Mouse (Mus musculus): Measurements from ENCODE around the gene Btbd6. TPM values are rescaled to one million over a fixed set of nuclear protein-coding genes. Genes with fewer than 3 reads are reported as not detected.

The Btbd6 gene
- polyA plus RNA-seq (2015; fragmentation: Nextera tagmentation; extraction: Ambion mirVana), result 23.8 and 26.2 TPM in 2 replicates

- H3K27me3 ChIP-seq (ENCODE audit: control insufficient read depth, insufficient read depth, low read depth, low read length), result no peaks in the 10 kb centered on the region
- H3K4me1 ChIP-seq (replicated peaks; ENCODE audit: control insufficient read depth, insufficient read depth, low read length), result peaks cover 14% of the 10 kb centered on the region
- peak; percentile 96 for ATAC-seq (ENCODE audit: low read depth)
- H3K27ac ChIP-seq (ENCODE audit: low read length), result peak within 1 kb of the TSS; percentile 93
- H3K4me3 ChIP-seq (ENCODE audit: low read length), result peak within 1 kb of the TSS; percentile 74
- H3K36me3 ChIP-seq (ENCODE audit: control insufficient read depth, insufficient read depth, low read length), result peaks cover 48% of the 10 kb centered on the region
- H3K9me3 ChIP-seq (ENCODE audit: control insufficient read depth, low read length), result no peaks in the 10 kb centered on the region
- H3K9ac ChIP-seq (ENCODE audit: low read length), result peak within 1 kb of the TSS; percentile 87
- WGBS, result 1% methylated on average over 69 of the region's 80 CpGs
- peak within 1 kb of the TSS; percentile 92 for H3K4me2 ChIP-seq (ENCODE audit: low read depth, low read length)
These were observed at the start of gene Btbd6 for GRCm38 (mm10) chr12:112976371-112977073. Gene Btbd6 (plus strand): TSS chr12:112976482.

- peaks cover 8% of the 10 kb centered on the region for H3K4me1 ChIP-seq (replicated peaks; ENCODE audit: control insufficient read depth, insufficient read depth, low read length)
- H3K27ac ChIP-seq (ENCODE audit: low read length), result no peak overlapping the region
- no peaks in the 10 kb centered on the region for H3K9me3 ChIP-seq (ENCODE audit: control insufficient read depth, low read length)
- H3K4me2 ChIP-seq (ENCODE audit: low read depth, low read length), result peak overlapping the region; percentile 1; the same call in 1 of the 2 replicates
- H3K27me3 ChIP-seq (ENCODE audit: control insufficient read depth, insufficient read depth, low read depth, low read length), result peaks cover 47% of the 10 kb centered on the region
- H3K4me3 ChIP-seq (ENCODE audit: low read length), result no peak overlapping the region
- 54% methylated on average over 14 of the region's 14 CpGs for WGBS
- H3K9ac ChIP-seq (ENCODE audit: low read length), result no peak overlapping the region
- no peak for ATAC-seq (ENCODE audit: low read depth)
- H3K36me3 ChIP-seq (ENCODE audit: control insufficient read depth, insufficient read depth, low read length), result no peaks in the 10 kb centered on the region
These were observed 49.0 kb upstream of the Btbd6 start for GRCm38 (mm10) chr12:112927265-112927664.

GRCm38 (mm10) chr12:112928401-112929241, 47.7 kb upstream of the Btbd6 start:
- Histone ChIP-seq H3K36me3 (ENCODE audit: control insufficient read depth, insufficient read depth, low read length) (no peaks in the 10 kb centered on the region), H3K27me3 (ENCODE audit: control insufficient read depth, insufficient read depth, low read depth, low read length) (peaks cover 47% of the 10 kb centered on the region), H3K9me3 (ENCODE audit: control insufficient read depth, low read length) (no peaks in the 10 kb centered on the region), H3K27ac (ENCODE audit: low read length) (no peak overlapping the region; the same call in 1 of the 2 replicates), H3K9ac (ENCODE audit: low read length) (peak overlapping the region; percentile 64), H3K4me3 (ENCODE audit: low read length) (peak overlapping the region; percentile 63), H3K4me2 (ENCODE audit: low read depth, low read length) (peak overlapping the region; percentile 94), H3K4me1 (replicated peaks; ENCODE audit: control insufficient read depth, insufficient read depth, low read length) (peaks cover 15% of the 10 kb centered on the region)
- under 1% methylated on average over 74 of the region's 124 CpGs for WGBS
- ATAC-seq (ENCODE audit: low read depth), result peak; percentile 41

- ATAC-seq (ENCODE audit: low read depth), result peak; percentile 68
- Histone ChIP-seq H3K4me1 (replicated peaks; ENCODE audit: control insufficient read depth, insufficient read depth, low read length) (peaks cover 15% of the 10 kb centered on the region), H3K36me3 (ENCODE audit: control insufficient read depth, insufficient read depth, low read length) (no peaks in the 10 kb centered on the region), H3K27ac (ENCODE audit: low read length) (no peak within 1 kb of the TSS; the same call in none of the 2 replicates), H3K4me3 (ENCODE audit: low read length) (peak within 1 kb of the TSS; percentile 63), H3K9me3 (ENCODE audit: control insufficient read depth, low read length) (no peaks in the 10 kb centered on the region), H3K27me3 (ENCODE audit: control insufficient read depth, insufficient read depth, low read depth, low read length) (peaks cover 47% of the 10 kb centered on the region), H3K9ac (ENCODE audit: low read length) (peak within 1 kb of the TSS; percentile 64), H3K4me2 (ENCODE audit: low read depth, low read length) (peak within 1 kb of the TSS; percentile 94)
- 2% methylated on average over 44 of the region's 85 CpGs for WGBS
These were observed 46.5 kb upstream of the Btbd6 start, which contains the start of gene Jag2 for GRCm38 (mm10) chr12:112929562-112930352. Gene Jag2 (minus strand): TSS chr12:112929776.

GRCm38 (mm10) chr12:112932647-112933046, 43.6 kb upstream of the Btbd6 start:
- ATAC-seq (ENCODE audit: low read depth), result no peak
- Histone ChIP-seq H3K27ac (ENCODE audit: low read length) (no peak overlapping the region), H3K9me3 (ENCODE audit: control insufficient read depth, low read length) (no peaks in the 10 kb centered on the region), H3K27me3 (ENCODE audit: control insufficient read depth, insufficient read depth, low read depth, low read length) (peaks cover 39% of the 10 kb centered on the region), H3K4me2 (ENCODE audit: low read depth, low read length) (no peak overlapping the region), H3K9ac (ENCODE audit: low read length) (no peak overlapping the region), H3K4me3 (ENCODE audit: low read length) (no peak overlapping the region), H3K4me1 (replicated peaks; ENCODE audit: control insufficient read depth, insufficient read depth, low read length) (peaks cover 15% of the 10 kb centered on the region), H3K36me3 (ENCODE audit: control insufficient read depth, insufficient read depth, low read length) (no peaks in the 10 kb centered on the region)
- WGBS, result 26% methylated on average over 7 of the region's 7 CpGs

- H3K4me2 ChIP-seq (ENCODE audit: low read depth, low read length), result no peak overlapping the region
- no peak overlapping the region for H3K27ac ChIP-seq (ENCODE audit: low read length)
- H3K9me3 ChIP-seq (ENCODE audit: control insufficient read depth, low read length), result no peaks in the 10 kb centered on the region
- WGBS, result 33% methylated on average over 9 of the region's 9 CpGs
- 0 out of 2 replicates have a peak overlapping the region, but pooled peaks have one; percentile 19 for H3K9ac ChIP-seq (ENCODE audit: low read length)
- peaks cover 24% of the 10 kb centered on the region for H3K4me1 ChIP-seq (replicated peaks; ENCODE audit: control insufficient read depth, insufficient read depth, low read length)
- H3K36me3 ChIP-seq (ENCODE audit: control insufficient read depth, insufficient read depth, low read length), result no peaks in the 10 kb centered on the region
- H3K4me3 ChIP-seq (ENCODE audit: low read length), result no peak overlapping the region
- H3K27me3 ChIP-seq (ENCODE audit: control insufficient read depth, insufficient read depth, low read depth, low read length), result no peaks in the 10 kb centered on the region
- ATAC-seq (ENCODE audit: low read depth), result no peak
These were observed 38.4 kb upstream of the Btbd6 start for GRCm38 (mm10) chr12:112937906-112938305.

GRCm38 (mm10) chr12:112938366-112938765, 37.9 kb upstream of the Btbd6 start:
- H3K27me3 ChIP-seq (ENCODE audit: control insufficient read depth, insufficient read depth, low read depth, low read length), result no peaks in the 10 kb centered on the region
- no peak overlapping the region for H3K4me3 ChIP-seq (ENCODE audit: low read length)
- H3K27ac ChIP-seq (ENCODE audit: low read length), result no peak overlapping the region
- no peak overlapping the region for H3K9ac ChIP-seq (ENCODE audit: low read length)
- H3K4me1 ChIP-seq (replicated peaks; ENCODE audit: control insufficient read depth, insufficient read depth, low read length), result peaks cover 24% of the 10 kb centered on the region
- WGBS, result 72% methylated on average over 10 of the region's 10 CpGs
- ATAC-seq (ENCODE audit: low read depth), result no peak
- H3K9me3 ChIP-seq (ENCODE audit: control insufficient read depth, low read length), result no peaks in the 10 kb centered on the region
- H3K4me2 ChIP-seq (ENCODE audit: low read depth, low read length), result no peak overlapping the region
- no peaks in the 10 kb centered on the region for H3K36me3 ChIP-seq (ENCODE audit: control insufficient read depth, insufficient read depth, low read length)

GRCm38 (mm10) chr12:112938873-112939565, 37.3 kb upstream of the Btbd6 start:
- peaks cover 24% of the 10 kb centered on the region for H3K4me1 ChIP-seq (replicated peaks; ENCODE audit: control insufficient read depth, insufficient read depth, low read length)
- H3K27me3 ChIP-seq (ENCODE audit: control insufficient read depth, insufficient read depth, low read depth, low read length), result no peaks in the 10 kb centered on the region
- no peak overlapping the region for H3K4me2 ChIP-seq (ENCODE audit: low read depth, low read length)
- no peak overlapping the region for H3K9ac ChIP-seq (ENCODE audit: low read length)
- no peak for ATAC-seq (ENCODE audit: low read depth)
- no peaks in the 10 kb centered on the region for H3K36me3 ChIP-seq (ENCODE audit: control insufficient read depth, insufficient read depth, low read length)
- H3K4me3 ChIP-seq (ENCODE audit: low read length), result no peak overlapping the region
- WGBS, result 57% methylated on average over 10 of the region's 10 CpGs
- H3K27ac ChIP-seq (ENCODE audit: low read length), result no peak overlapping the region
- H3K9me3 ChIP-seq (ENCODE audit: control insufficient read depth, low read length), result no peaks in the 10 kb centered on the region
